8 mouse cellular contexts compared by ENCODE assay signal in the genomic region with DNA sequence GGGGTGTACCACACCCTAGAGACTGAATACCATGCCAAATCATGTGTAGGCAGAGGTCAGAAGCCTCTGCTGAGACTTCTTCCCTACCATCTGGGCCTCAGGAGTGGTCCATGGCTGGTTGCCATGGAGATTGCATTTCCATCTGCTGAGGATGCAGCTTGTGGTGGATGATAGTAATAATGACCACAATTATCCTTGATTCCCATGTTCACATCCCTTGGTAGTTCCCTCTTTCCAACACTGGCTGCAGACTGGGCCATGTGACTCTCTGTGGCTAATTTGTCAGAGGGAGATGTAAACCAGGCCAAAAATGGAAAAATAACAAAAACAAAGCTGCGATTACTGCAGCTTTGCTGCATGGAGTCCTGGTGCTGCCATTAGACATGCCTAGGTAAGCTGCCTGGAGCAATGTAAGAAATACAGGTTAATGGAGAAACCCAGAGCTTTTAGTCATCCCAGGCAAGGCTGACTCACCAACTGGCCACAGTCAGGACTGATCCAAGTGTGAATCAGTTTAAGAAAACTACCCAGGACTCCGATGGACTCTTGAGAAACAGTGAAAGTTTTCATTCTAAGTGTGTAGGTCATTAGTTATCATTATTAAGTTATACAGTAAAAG. TPM values are rescaled to one million over a fixed set of nuclear protein-coding genes. Genes with fewer than 3 reads are reported as not detected.
DNase-seq lines count a peak whose midpoint lies in the region; ATAC-seq and TF ChIP-seq lines count a peak whose summit lies in the region.

No protein-coding gene starts in this region.

- 0 out of 2 replicates have a peak overlapping the region, but pooled peaks have one; percentile 55 for H3K27ac ChIP-seq in embryonic facial prominence, embryonic 14.5 days (replicated peaks; ENCODE audit: low read depth, low read length)
- H3K27ac ChIP-seq in hindbrain, postnatal 0 days, result peak overlapping the region; percentile 84
- H3K27ac ChIP-seq in lung, postnatal 0 days (ENCODE audit: low read length), result no peak overlapping the region

- no peaks in the 10 kb centered on the region for H3K36me3 ChIP-seq in embryonic facial prominence, embryonic 14.5 days (ENCODE audit: control insufficient read depth, insufficient read depth, low read length)
- H3K36me3 ChIP-seq in hindbrain, postnatal 0 days (ENCODE audit: insufficient read depth, low read length), result no peaks in the 10 kb centered on the region
- H3K36me3 ChIP-seq in lung, postnatal 0 days (ENCODE audit: insufficient read depth, low read length), result no peaks in the 10 kb centered on the region

- H3K9ac ChIP-seq in embryonic facial prominence, embryonic 14.5 days (ENCODE audit: low read depth, low read length), result no peak overlapping the region
- H3K9ac ChIP-seq in hindbrain, postnatal 0 days (replicated peaks; ENCODE audit: low read length), result no peak overlapping the region
- H3K9ac ChIP-seq in lung, postnatal 0 days (replicated peaks; ENCODE audit: low read depth), result no peak overlapping the region

- no peak for TF ChIP-seq CTCF in hindbrain, postnatal 0 days (IDR thresholded peaks at IDR 0.05; ENCODE audit: low read depth)
- TF ChIP-seq CTCF in lung, postnatal 0 days (IDR thresholded peaks at IDR 0.05), result no peak

- intact Hi-C loops in left cerebral cortex, postnatal 25 days (cut with DNase I), result no loop called here

- H3K4me1 ChIP-seq in embryonic facial prominence, embryonic 14.5 days (ENCODE audit: control insufficient read depth, insufficient read depth, low read length), result 0 out of 2 replicates have a peak, but pooled peaks cover 12% of the 10 kb centered on the region
- H3K4me1 ChIP-seq in hindbrain, postnatal 0 days (ENCODE audit: insufficient read depth, low read length), result peaks cover 22% of the 10 kb centered on the region; the same call in 1 of the 2 replicates
- no peaks in the 10 kb centered on the region for H3K4me1 ChIP-seq in lung, postnatal 0 days (ENCODE audit: insufficient read depth, low read depth, low read length)

- H3K4me2 ChIP-seq in embryonic facial prominence, embryonic 14.5 days (ENCODE audit: low read depth, low read length), result no peak overlapping the region
- H3K4me2 ChIP-seq in hindbrain, postnatal 0 days (ENCODE audit: low read depth, low read length), result no peak overlapping the region
- H3K4me2 ChIP-seq in lung, postnatal 0 days (replicated peaks; ENCODE audit: low read depth, low read length), result no peak overlapping the region

- no peak overlapping the region for H3K4me3 ChIP-seq in embryonic facial prominence, embryonic 14.5 days (ENCODE audit: low read depth, low read length)
- H3K4me3 ChIP-seq in hindbrain, postnatal 0 days (ENCODE audit: low read length), result no peak overlapping the region
- H3K4me3 ChIP-seq in lung, postnatal 0 days (ENCODE audit: low read depth, low read length), result no peak overlapping the region

- 72% methylated on average over 2 of the region's 2 CpGs for WGBS in embryonic facial prominence, embryonic 14.5 days
- WGBS in hindbrain, postnatal 0 days, result 63% methylated on average over 2 of the region's 2 CpGs
- WGBS in lung, postnatal 0 days, result 77% methylated on average over 2 of the region's 2 CpGs

- H3K27me3 ChIP-seq in embryonic facial prominence, embryonic 14.5 days (replicated peaks; ENCODE audit: control insufficient read depth, insufficient read depth, low read length), result no peaks in the 10 kb centered on the region
- H3K27me3 ChIP-seq in hindbrain, postnatal 0 days (ENCODE audit: insufficient read depth, low read length), result no peaks in the 10 kb centered on the region
- no peaks in the 10 kb centered on the region for H3K27me3 ChIP-seq in lung, postnatal 0 days (replicated peaks; ENCODE audit: insufficient read depth, low read length)

- no peak for TF ChIP-seq EP300 in lung, postnatal 0 days (IDR thresholded peaks at IDR 0.05)

- H3K9me3 ChIP-seq in embryonic facial prominence, embryonic 14.5 days (ENCODE audit: control insufficient read depth, low read length), result no peaks in the 10 kb centered on the region
- no peaks in the 10 kb centered on the region for H3K9me3 ChIP-seq in hindbrain, postnatal 0 days (ENCODE audit: low read length)
- H3K9me3 ChIP-seq in lung, postnatal 0 days (ENCODE audit: low read length), result no peaks in the 10 kb centered on the region

- peak; percentile 54 for DNase-seq in 3134 (ENCODE audit: extremely low read depth, insufficient read length, low spot score)
- peak; percentile 90 for DNase-seq in brain, adult 2 months (ENCODE audit: low read depth, low spot score)
- DNase-seq in embryonic facial prominence, embryonic 14.5 days (ENCODE audit: low spot score), result peak; percentile 61
- peak; percentile 87 for DNase-seq in hindbrain, postnatal 0 days (ENCODE audit: low spot score)
- DNase-seq in heart, adult 11 months, result no peak
- DNase-seq in left cerebral cortex, postnatal 25 days (ENCODE audit: low spot score in 2 of 2), result no peak
- DNase-seq in lung, postnatal 0 days (ENCODE audit: low spot score), result no peak

- ATAC-seq in embryonic facial prominence, embryonic 14.5 days (ENCODE audit: low read depth), result peak; percentile 72
- ATAC-seq in hindbrain, postnatal 0 days, result peak; percentile 83
- ATAC-seq in granulocyte monocyte progenitor cell, adult 5-6 weeks (replicated peaks; ENCODE audit: poor library complexity, severe bottlenecking), result no peak
- ATAC-seq in lung, postnatal 0 days, result no peak

RNA-seq across cellular contexts. Expression of a gene that starts 9.2 kb away (rescaled TPM):
- polyA plus RNA-seq in embryonic facial prominence, embryonic 14.5 days (2014; fragmentation: Nextera tagmentation; extraction: Ambion mirVana), result 15.4 and 15.7 TPM in 2 replicates
- total RNA-seq in hindbrain, postnatal 0 days (2014; rRNA removed), result 100 and 111 TPM in 2 replicates
- polyA plus RNA-seq in hindbrain, postnatal 0 days (2015; fragmentation: Nextera tagmentation; extraction: Ambion mirVana), result 50.1 and 50.7 TPM in 2 replicates
- total RNA-seq in granulocyte monocyte progenitor cell, adult 5-6 weeks (2014; fragmentation: Nextera tagmentation), result 0.32 and 2.5 TPM in 2 replicates
- 0.43 and 1.5 TPM in 2 replicates for total RNA-seq in granulocyte monocyte progenitor cell, adult 5-6 weeks (2017)
- 100 to 1,000 TPM; 158 to 161 TPM for total RNA-seq in left cerebral cortex, postnatal 25 days (2021)
- 3.8 and 3.9 TPM in 2 replicates for polyA plus RNA-seq in lung, postnatal 0 days (2015; fragmentation: Nextera tagmentation; extraction: Ambion mirVana)

RNA-seq across cellular contexts. Expression of a gene that starts 30.6 kb away (rescaled TPM):
- polyA plus RNA-seq in embryonic facial prominence, embryonic 14.5 days (2014; fragmentation: Nextera tagmentation; extraction: Ambion mirVana), result 13.1 and 16.2 TPM in 2 replicates
- 63.0 and 76.0 TPM in 2 replicates for total RNA-seq in hindbrain, postnatal 0 days (2014; rRNA removed)
- polyA plus RNA-seq in hindbrain, postnatal 0 days (2015; fragmentation: Nextera tagmentation; extraction: Ambion mirVana), result 14.7 and 15.6 TPM in 2 replicates
- 209 and 244 TPM in 2 replicates for total RNA-seq in granulocyte monocyte progenitor cell, adult 5-6 weeks (2014; fragmentation: Nextera tagmentation)
- total RNA-seq in granulocyte monocyte progenitor cell, adult 5-6 weeks (2017), result 201 and 270 TPM in 2 replicates
- total RNA-seq in left cerebral cortex, postnatal 25 days (2021), result 10 to 100 TPM; 26.5 to 28.9 TPM
- 5.8 and 7.0 TPM in 2 replicates for polyA plus RNA-seq in lung, postnatal 0 days (2015; fragmentation: Nextera tagmentation; extraction: Ambion mirVana)

Comparison
In these comparisons a context has a peak if more than half of its experiments do, and no peak if none do; other contexts are left out.
1. DNase-seq: peak in 3134 (single experiment), brain, adult 2 months (single experiment), embryonic facial prominence, embryonic 14.5 days (single experiment) and hindbrain, postnatal 0 days (single experiment); none in heart, adult 11 months (single experiment), left cerebral cortex, postnatal 25 days (0 of 2) and lung, postnatal 0 days (single experiment).
2. ATAC-seq: peak in embryonic facial prominence, embryonic 14.5 days (single experiment) and hindbrain, postnatal 0 days (single experiment); none in granulocyte monocyte progenitor cell, adult 5-6 weeks (single experiment) and lung, postnatal 0 days (single experiment).
3. RNA of a gene that starts 9.2 kb away (total RNA-seq): 158 to 161 TPM in left cerebral cortex, postnatal 25 days and 100 to 111 TPM in hindbrain, postnatal 0 days; 0.32 to 2.5 TPM in granulocyte monocyte progenitor cell, adult 5-6 weeks; every median in the first group is over 10 times any median in the second.